Mouse (Mus musculus): ENCODE measurements around the gene Srrt. TPM values are rescaled to one million over a fixed set of nuclear protein-coding genes. Genes with fewer than 3 reads are reported as not detected.

Gene Srrt
- total RNA-seq, 2 experiments from 2014 or later = 38.5 to 44.7 TPM

- DNase-seq = no peak
These were observed 43.4 kb downstream of the Srrt start for GRCm38 (mm10) chr5:137263897-137264720.

Small RNAs within 50 kb of the gene (microRNA-seq; reads per million reads assigned to microRNA genes)
- gene Mir7036 (ENCODE audit: borderline replicate concordance in 2 of 2) = 0 to 0.26 reads per million in 2 experiments
- gene Mir8116 (ENCODE audit: borderline replicate concordance in 2 of 2) = 0 reads per million in 2 experiments

Other genes with a start within 250 kb of the Srrt start
- 1 to 10 TPM; 1.3 to 4.9 TPM for gene Serpine1, start 235.4 kb downstream of the Srrt start, total RNA-seq (2021)
- gene Trim56, start 191.5 kb downstream of the Srrt start, total RNA-seq (2021) = 1 to 10 TPM; 7.4 TPM
- gene Muc3, start 158.4 kb downstream of the Srrt start, total RNA-seq (2021) = not detected
- under 1 TPM; 0.15 to 0.27 TPM for gene Muc3a, start 95.3 kb downstream of the Srrt start, total RNA-seq (2021)
- 10 to 100 TPM; 26.4 to 40.7 TPM for gene Ache, start 20.2 kb downstream of the Srrt start, total RNA-seq (2021)
- gene Ufsp1, start 13.0 kb downstream of the Srrt start, total RNA-seq (2021) = 10 to 100 TPM; 18.3 to 24.4 TPM
- gene Trip6, start 6.7 kb upstream of the Srrt start, total RNA-seq (2021) = 1 to 10 TPM; 5.2 to 5.3 TPM
- 1 to 10 TPM; 2.3 to 3.1 TPM for gene Slc12a9, start 25.9 kb upstream of the Srrt start, total RNA-seq (2021)
- 10 to 100 TPM; 13.4 to 15.8 TPM for gene Ephb4, start 42.4 kb upstream of the Srrt start, total RNA-seq (2021)
- under 1 TPM in 1 of 2 experiments, not detected in 1; 0.08 TPM for gene Zan, start 169.4 kb upstream of the Srrt start, total RNA-seq (2021)
- 1 to 10 TPM; 9.7 to 9.9 TPM for gene Pop7, start 194.8 kb upstream of the Srrt start, total RNA-seq (2021)
- 10 to 100 TPM; 15.2 to 17.5 TPM for gene Gigyf1, start 210.9 kb upstream of the Srrt start, total RNA-seq (2021)
- not detected for gene Epo, start 225.6 kb upstream of the Srrt start, total RNA-seq (2021)
- 100 to 1,000 TPM; 129 to 130 TPM for gene Gnb2, start 225.8 kb upstream of the Srrt start, total RNA-seq (2021)
- gene Actl6b, start 245.8 kb upstream of the Srrt start, total RNA-seq (2021) = not detected

Data from gastrocnemius, postnatal 25 days (tissue).